Mouse (Mus musculus) ES-Bruce4 (cell line): ENCODE results near the gene Cdh18.

ENCODE experiments used
- CTCF ChIP-seq: IDR thresholded peaks from one replicate; pipeline ENCODE4 v1.8.1; 2011; ENCODE audit warnings: low read depth, low read length
- EP300 ChIP-seq: IDR thresholded peaks from 2 replicates; pipeline ENCODE4 v1.6.1; 2011; ENCODE audit warnings: low read depth, low read length; ENCODE audit not compliant: insufficient read depth

DNA sequence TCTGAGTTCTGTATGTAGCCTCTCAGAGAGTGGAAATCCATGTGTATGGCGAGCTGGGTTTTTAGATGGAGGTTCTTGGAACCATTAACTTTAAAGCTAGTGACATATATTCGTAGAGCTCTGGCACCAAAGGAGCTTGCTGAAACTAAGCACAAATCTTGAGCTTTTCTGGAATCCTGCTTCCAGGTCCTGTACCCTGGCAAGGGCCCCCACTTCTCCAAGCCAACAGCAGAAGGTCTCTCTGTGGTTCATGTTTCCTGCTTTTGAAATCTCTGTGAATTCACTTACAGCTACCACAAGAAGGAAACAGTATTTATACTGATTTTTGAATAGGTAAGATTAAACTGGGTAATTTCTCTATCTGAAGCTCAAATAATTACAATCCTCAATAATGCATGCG, 767.9 kb downstream of the Cdh18 start:
- no peak for TF ChIP-seq EP300
- TF ChIP-seq CTCF: no peak
